Mouse (Mus musculus) urinary bladder, adult 18-20 months (tissue): ENCODE data around the gene Efs.

Experiments used
- DNase-seq, 2 experiments: peaks; one replicate each; pipeline ENCODE4 v3.0.0; 2022; ENCODE audit warnings: low spot score in 2 of 2, mixed read lengths in 2 of 2

The Efs gene

DNA sequence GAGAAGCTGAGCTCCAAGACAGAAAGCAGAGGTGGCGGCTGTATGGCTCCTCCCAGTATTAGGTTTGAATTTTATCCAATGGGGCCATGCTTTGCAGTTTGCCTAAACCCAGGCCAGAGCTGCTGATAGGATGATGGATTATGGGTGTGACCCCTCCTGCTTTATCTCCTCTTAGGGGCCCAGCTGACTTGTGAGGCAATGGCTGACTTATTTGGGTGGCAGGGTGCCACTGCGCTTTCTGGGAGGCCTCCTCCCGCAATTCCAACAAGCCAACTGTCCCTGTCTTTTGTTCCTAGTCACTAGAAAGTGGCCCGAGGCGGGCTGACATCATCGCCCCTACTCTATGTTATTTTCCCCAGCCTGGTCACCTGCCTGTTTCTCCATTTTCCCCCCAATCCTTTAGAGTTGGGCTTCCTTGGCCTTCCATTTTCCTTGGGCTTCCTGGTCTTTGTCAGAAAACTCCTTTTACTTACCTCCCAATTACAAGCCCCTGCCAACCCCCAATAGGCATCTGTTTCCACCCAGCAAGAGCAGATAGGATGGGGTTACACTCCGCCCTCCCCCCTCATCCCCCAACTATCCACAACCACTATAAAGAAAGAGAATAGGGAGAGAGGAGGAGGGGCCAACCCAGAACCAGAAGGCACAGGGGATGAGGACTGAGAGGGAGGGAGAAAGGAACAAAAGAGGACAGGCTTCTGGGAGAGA, 1.1 kb downstream of the Efs start:
- peak in 1 of 2 experiments; percentile 84 for DNase-seq

DNA sequence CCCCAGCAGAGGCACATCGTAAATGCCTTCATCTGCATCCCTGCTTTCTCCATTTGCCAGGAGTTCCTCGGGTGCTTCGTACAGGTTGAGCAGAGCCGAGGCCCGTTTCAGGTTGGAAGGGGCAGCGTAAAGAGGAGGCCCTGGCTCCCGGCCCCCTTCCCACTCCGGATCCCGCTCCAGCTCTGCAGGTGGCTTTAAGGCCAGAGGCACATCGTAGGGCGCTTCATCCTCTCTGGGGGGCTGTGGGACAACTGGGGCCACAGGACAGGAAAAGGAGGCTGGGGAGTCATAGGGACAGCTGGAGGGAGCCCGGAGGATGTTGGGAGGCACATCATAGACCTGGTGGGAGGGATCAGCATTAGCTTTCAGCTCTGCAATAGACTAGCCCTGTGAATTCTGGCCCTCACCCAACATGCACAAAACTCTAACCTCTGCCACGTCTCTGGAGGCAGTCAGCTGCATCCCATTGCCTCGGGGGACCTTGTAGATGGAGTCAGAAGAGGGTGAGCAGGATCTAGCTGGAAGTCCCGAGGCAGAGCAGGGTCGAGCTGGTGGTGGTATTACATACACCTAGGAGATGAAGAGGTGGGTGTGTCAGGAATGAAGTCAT, 5.7 kb downstream of the Efs start:
- DNase-seq, result no peak

DNA sequence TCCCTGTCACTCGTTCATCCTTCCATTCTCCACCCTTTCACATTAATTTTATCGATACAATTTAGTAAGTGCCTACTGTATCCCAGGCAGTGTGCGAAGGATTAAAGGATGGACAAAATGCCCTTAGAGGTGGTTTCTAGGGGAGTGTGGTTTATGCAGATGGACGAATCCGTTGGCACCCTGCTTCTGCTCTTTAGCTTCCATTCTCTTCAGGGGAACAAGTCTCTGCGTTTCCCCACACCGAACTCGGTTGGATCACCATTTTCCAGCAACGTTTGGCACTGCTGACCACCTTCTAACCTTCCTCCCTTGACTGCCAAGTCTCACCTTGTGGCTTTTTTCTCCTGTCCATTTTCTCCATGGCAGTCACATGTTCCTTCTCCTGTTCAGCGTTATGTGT, 12.6 kb downstream of the Efs start:
- DNase-seq, result no peak

DNA sequence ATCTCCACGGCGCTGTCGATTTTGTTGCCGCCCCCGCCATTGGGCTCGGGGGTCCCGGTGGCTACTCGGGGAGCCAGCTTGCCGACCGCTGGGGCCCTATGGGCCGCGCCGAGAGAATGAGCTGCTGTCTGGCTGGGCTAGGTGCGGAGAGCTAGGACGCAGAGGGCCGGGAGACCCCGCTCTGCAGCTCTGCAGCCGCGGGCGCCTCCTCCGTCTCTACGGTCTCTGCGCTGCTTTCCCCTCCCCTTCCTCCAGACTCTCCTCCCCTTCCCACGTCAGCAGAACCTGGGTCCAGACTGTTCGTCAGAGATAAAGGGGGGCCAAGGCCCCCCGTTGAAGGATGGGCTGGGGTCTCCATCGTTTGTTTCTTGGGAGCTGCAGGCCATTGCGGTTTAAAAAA, 13.0 kb downstream of the Efs start, which contains the start of gene Slc22a17:
Gene Slc22a17, minus strand, starts transcription at position 247 of the 400 bp plus-strand sequence.
- DNase-seq, result no peak

DNA sequence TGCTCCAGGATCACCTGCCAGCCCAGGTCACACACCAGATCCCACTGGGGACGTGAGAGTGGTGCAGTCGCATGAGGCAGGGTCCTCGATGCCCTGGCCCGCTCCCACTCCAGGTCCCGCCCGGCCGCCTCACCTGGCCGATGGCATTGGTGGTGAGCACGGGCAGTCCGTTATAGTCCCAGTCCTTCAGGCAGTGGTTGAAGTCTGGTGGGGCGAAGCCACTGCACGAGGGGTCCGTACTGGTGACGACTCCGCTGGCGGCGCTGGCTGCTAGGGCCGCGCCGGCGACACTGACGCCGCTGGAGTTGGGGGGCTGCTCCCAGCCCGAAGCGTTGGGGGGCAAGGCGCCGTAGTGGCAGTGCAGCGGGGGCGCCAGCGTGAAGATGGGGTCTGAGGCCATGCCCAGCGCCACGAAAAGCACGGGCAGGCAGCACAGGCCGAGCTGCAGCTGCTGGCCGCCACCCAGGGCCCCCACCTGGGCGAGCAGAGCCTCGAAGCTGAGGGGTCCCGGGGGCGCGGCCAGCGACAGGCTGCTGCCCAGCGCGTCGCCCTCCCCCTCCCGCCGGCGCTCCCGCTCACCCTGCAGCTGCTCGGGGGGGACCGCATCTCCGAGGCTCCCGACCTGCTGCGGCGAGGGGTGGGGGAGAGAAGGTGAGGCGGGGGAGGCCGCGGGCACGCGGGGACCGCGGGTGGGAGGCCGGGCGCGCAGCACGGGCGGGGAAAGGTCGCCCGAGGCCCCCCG, 13.6 kb downstream of the Efs start:
- no peak for DNase-seq

DNA sequence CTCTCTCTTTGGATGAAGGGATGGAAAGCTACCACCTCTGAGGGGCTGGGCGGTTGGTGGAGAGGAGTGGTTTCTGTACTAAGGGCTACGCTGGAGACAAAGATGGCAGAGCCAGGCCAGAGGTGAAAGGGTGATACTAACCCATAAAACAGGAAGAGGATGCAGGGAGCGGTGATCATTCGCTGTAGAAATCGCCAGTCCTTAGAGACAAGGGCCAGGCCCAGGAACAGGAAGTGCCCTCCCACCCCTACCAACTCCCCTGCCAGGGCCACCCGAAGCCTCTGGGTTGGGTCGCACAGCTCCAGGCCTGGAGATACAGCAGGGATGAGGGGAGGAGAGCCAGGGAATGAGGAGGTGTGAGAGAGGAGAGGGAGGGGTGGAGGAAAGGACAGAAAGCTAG, 17.2 kb downstream of the Efs start:
- DNase-seq, result no peak

DNA sequence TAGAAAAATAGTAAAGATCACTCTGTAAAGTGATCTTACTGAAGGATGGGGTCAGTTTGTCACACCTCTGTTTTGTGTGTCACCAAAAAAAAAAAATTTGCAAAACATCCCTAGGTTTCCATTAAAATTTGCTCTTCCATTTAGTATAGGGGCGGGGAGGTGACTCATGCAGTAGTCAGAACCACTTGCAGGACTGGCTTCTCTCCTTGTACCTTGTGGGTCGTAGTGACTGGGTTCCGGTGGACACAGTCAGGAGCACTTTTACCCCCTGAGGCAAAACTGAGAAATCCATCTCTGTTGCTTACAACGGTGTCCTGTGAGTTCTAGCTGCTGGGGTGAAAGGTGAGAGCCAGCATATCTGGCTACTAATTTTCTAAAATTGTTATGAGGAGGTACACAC, 22.3 kb downstream of the Efs start:
- no peak for DNase-seq

DNA sequence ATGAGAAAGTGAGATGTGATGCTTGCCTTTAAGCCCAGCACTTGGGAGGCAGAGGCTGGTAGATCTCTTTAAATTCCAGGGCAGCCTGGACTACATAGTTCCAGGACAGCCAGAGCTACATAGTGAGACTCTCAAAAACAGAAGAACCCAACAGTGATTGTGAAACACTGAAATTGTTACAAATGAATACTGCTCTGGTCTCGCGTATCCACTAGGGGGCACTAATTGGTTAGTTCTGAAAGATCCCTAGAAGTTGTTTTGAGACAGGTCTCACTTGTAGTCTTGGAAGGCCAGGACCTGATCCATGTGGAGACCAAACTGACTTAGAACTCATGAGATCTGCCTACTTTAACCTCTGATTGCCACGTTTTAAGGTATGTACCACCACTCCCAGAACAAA, 25.5 kb downstream of the Efs start:
- peak; percentile 26 to 57 for DNase-seq

DNA sequence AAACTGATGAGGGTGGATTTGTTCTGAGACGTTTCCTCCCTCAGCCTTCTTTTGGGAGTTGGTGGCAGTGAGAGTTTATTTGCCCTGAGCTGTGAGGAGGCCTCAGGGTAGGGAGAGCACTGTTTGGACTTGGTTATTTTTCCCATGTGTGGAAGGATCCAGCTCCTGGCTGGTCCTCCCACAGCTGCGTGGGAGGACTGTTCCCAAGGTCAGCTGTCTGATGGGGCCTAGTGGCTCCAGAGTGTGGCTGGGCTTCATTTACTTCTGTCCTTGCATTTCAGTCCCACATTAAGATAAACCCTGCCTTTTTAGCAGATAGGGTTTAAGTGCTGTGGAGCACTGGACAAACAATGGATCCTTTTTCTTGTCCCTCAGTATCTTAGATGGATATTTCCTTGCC, 28.5 kb downstream of the Efs start:
- no peak for DNase-seq

DNA sequence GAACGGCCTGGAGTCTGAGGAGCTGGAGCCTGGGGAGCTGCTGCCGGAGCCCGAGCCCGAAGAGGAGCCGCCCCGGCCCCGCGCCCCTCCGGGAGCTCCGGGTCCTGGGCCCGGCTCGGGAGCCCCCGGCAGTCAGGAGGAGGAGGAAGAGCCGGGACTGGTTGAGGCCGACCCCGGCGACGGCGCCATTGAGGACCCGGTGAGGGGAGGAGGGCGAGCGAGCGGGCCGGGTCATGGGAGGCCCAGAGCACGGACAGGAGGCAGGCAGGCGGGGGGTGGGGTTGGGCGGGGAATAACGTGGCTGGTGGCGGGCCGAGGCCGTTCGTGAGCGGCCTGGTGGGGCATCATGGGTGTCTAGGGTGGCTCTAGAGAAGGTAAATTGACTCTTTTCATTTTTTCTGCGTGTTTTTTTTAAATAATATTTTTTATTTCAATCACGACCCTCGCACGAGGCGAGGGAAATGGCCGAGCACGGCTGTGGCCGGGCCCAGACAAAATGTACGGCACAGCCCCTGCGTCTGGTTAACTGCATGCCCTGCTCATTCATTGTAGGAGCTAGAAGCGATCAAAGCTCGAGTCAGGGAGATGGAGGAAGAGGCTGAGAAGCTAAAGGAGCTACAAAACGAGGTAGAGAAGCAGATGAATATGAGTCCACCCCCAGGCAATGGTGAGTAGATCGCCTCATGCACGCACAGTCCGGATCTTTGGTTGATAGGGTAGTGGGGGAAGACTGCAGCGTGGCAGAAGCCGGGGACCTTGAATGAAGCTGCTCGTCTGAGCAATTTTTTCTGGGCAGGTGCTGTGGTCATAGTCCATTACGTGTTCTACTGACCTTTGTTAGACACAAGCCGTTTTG, 31.4 kb downstream of the Efs start:
- peak; percentile 60 to 69 for DNase-seq

DNA sequence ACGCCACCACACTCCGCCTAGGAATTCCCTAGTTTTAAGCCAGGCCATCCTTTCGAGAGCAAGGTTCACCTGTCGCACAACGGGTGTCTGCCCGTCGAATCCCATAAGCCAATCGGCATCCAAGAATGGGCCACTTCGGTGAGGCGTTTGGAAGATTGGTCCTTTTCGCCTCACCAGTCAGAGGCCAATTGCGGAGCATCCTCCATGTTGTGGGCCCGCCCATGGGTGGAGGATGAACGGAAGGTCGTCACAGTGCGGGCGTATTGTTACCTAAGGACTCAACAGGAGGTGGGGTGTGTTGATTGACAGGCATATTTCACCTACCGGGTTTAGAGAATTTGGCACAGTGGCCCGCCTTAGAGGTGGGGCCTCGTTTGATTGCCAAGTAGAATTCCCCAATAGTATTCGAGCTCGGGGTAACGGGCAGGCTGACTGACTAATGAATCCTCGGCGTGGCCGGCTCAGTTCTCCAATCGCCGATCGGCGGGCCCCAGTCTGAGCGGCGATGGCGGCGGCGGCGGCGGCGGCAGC, 32.2 kb downstream of the Efs start:
- peak; percentile 98 for DNase-seq

DNA sequence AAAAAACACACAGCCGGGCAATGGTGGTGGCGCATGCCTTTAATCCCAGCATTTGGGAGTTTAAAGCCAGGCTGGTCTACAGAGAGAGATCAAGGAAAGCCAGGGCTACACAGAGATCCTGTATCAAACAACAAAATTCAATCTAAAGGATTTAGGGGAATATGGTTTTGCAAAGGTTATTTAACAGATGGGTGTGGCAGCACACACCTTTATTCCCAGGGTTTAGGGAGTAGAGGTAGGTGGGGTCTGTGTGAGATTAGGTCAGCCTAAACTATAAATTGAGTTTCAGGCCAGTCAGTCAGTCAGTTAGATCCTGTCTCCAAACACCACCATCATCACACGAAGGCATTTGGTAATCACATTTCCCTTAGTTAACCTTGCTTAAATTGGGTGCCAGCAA, 33.7 kb downstream of the Efs start, which contains the start of gene Pabpn1:
Gene Pabpn1, plus strand, starts transcription at position 301 of the 400 bp plus-strand sequence.
- no peak for DNase-seq

DNA sequence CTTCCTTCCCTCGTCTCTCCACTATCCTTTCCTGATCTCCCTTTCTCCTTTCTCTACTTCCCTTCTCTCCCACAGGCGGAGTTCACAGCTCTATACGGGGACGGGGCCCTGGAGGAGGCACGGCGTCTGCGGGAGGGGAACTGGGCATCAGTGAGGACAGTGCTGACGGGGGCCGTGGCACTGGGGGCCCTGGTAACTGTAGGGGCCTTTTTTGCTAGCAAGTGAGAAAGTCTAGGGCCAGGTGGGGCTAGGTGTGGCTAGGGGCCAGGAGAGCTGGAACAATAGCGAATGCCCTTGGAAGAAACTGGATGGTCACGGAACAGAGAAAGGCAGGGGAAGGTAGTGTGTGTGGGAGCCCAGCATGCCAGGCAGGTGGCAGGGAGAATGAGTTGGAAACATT, 40.6 kb downstream of the Efs start:
- no peak for DNase-seq

DNA sequence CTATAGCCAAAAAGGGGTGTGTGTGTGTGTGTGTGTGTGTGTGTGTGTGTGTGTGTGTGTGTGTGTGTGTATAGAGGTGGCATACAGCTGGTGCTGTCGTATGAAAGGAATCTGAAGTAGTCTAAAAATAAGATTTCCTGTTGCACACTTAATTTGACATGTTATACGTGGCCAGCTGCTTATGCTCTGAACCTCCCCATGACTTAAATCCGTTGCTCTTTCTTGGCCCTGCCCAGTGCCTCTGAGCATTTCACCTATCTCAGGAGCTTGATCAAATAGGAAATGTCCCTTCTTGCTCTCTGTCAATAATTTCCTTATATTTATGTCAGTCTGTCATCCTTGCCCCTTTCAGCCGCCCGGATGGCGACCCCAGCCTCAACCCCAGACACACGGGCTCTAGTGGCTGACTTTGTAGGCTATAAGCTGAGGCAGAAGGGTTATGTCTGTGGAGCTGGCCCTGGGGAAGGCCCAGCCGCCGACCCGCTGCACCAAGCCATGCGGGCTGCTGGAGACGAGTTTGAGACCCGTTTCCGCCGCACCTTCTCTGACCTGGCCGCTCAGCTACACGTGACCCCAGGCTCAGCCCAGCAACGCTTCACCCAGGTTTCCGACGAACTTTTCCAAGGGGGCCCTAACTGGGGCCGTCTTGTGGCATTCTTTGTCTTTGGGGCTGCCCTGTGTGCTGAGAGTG, 41.8 kb downstream of the Efs start:
- DNase-seq, result no peak

DNA sequence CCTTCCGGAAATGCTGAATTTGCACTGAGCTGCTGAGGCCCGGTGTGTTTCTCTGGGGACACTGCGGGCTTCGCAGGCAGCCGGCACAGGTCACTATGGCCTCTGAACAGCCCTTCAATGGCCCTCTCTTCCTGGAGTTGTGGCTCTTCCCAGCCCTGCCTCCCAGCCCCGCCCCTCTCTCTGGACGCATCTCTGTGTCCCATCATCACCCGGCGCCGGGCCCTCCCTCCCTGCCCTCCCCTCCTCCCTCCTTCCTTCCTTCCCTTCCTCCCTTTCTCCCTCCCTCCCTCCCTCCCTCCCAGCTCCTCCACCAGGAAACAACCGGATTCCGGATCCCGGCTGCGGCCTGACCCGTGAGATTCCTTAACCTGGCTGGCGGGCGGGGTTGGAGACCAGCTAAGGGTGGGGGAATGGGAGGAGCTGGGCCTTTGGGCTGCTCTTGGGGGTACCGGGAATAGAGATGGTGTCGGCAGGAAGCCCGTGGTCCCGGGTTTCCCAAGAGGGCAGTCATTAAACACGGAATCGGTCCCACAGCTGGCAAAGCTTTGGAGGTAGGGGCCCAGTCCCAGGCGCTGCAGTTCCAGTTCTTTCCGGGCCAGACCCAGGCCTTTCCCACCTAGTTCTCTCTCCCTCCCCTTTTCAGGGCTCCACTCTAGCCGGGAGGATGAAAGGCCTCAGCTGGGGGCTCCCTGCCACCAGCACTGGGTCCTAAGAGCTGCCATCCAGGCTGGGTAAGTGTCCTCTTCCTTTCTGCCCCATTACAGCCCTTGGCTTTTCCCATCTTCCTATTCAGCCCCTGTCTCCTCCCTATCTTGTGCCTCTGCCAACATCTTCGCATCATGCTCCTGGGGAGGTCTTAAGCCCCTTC, 42.5 kb downstream of the Efs start, which contains the start of the genes Bcl2l2 and Gm20521:
Gene Bcl2l2, plus strand, starts transcription at position 224 of the 868 bp plus-strand sequence.
Gene Gm20521, plus strand, starts transcription at position 288 of the 868 bp plus-strand sequence.
- DNase-seq, result peak; percentile 69 to 81

DNA sequence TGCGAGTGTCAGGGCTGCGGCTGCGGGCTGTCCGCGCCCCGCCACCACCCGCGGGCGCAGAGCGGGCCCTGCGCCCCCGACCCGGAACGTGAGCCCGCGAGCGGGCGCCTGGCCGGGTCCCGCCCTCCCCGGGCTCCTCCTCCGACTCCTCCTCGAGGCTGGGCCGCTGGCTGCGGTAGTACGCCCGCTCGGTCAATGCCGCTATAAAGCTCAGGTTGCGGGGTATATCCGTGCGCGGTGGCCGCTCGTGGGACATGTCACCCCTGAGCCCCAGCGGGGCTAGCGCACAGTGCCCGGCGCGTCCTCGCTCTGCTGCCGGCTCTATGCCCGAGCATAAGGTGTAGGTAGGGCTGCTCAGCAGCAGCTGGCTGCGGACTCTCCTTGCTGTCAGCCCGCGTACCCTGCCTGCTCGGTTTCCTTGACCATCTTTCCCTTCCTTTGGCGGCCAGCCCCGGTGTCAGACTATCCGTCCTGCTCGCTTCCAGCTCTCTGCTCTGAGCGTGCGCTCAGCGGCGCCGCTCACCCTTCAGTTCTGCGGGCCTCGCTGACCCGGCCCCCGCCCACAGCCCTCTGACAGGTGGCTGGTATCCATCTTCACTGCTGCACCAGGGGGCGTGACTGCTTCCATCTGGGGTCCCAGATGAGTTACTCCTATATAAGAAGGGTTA, 48.7 kb downstream of the Efs start, which contains the start of gene Ppp1r3e:
Gene Ppp1r3e, minus strand, starts transcription at position 503 of the 668 bp plus-strand sequence.
- DNase-seq, result peak; percentile 56 to 82

DNA sequence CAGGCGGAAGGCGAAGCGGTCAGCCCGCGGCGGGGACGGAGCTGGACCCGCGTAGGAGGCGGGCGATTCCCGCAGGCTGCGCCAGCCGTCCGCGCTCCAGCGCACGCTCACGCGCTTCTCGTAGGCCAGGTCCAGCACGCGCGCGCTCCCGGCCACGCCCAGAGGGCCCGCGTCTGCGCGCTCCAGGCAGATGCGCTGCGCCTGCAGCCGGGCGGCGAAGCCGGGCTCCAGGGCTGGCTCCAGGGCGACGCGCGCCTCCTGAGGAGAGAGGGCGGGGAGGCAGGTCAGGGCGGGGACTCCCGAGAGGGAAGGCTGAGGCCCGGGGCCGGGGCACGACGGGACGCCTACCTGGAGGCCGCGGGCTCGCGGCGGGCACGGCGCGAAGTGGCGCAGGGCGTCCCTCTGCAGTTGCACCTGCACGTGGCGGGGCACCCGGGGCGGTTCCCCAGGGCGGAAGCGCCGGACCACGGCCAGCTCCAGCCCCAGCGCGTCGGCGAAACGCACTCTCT, 49.3 kb downstream of the Efs start:
- peak; percentile 87 to 90 for DNase-seq

DNA sequence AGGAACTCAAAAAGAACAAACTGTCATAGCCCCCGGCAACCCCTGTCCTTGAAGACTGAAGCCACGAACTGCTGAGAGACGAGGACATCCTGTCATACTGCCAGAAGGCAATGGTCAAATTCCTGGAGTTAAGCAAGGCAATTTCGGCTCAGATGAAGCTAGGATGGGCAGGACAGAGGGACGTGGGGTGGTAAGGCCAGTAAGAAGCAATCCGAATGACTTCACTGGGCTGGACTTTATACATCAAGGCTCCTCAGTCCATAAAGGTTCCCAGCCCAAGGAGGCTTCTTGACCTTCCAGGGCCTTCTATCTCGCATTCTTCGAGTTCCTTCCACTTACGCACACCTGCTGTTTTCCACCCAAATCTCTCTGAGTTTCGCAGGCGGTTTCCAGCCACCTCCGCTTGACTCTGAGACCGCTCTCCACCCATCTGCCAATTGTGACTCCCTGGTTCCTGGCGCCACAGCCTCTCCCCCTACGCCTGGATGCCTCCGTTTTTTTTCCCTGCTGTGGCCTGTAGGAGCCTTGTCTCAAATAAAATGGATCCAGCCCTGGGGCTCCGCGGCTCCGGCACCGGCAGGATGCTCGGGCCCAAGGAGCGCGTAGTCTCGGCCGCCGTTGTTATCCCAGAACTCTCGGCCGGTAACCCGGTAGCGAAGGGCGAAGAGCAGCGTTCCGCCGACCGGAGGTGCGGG, 49.9 kb downstream of the Efs start:
- no peak for DNase-seq
